Mouse (Mus musculus) inflammation-experienced regulatory T-cells (primary cell): ENCODE results near the gene Lor. TPM values are rescaled to one million over a fixed set of nuclear protein-coding genes. Genes with fewer than 3 reads are reported as not detected.

Source experiments
- polyA plus RNA-seq, 2 experiments: library from polyadenylated mRNA; unstranded; fragments of 100-300 nt; shearing (Covaris generic); gene quantifications; one replicate each; pipeline ENCODE4 v1.2.1; 2017

Gene Lor
- polyA plus RNA-seq = under 1 TPM in 1 of 2 experiments, not detected in 1; 0.53 TPM

DNA sequence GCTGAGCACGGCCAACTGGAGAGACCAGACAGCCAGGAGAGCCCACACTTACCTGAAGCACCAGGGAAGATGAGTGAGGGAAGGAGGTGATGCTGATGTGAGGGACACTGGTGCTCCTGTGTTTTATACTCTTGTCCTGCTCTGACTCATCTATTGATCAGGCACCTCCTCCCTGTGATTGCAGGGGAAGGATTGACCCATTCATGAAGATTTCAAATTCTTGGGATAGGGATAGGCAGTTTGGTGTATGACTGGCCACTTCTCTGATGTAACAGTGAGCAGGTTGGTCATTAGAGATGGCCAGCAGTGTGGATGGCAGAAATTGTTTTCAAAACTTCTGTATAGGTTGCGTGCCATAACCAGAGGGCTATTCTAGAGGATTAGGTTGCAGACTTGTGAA is at the start of gene Lor:
Gene Lor (minus strand): TSS at position 101 of the 400 bp plus-strand sequence.

DNA sequence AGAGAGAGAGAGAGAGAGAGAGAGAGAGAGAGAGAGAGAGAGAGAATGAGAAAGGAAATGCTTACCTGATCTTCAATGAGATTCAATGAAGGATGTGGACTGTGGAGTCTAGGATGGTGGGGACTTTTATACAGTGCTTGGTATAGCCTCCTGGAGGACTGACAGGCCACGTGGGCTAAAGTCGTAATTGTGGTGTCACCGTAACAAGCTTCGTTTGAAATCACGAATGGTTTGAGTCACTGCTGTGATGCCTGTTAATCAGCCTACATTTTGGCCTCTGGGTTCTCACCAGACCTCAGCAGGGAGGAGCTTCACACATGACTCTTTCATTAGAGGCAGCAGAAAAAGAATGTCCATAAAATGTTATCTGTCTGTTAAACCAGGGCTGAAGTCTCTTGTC is 40.9 kb upstream of the Lor start, which contains the start of gene Prr9:
Gene Prr9 (minus strand): TSS at position 101 of the 400 bp plus-strand sequence.

Other genes with a start within 250 kb of the Lor start
- not detected for gene Pglyrp3, start 68.6 kb downstream of the Lor start, polyA plus RNA-seq
- 1 to 10 TPM in 1 of 2 experiments, under 1 TPM in 1; 0.66 to 1.8 TPM for gene Prr9, start 40.8 kb upstream of the Lor start, polyA plus RNA-seq
- gene Lelp1, start 59.6 kb upstream of the Lor start, polyA plus RNA-seq = not detected
- gene Sprr2a1, start 132.7 kb upstream of the Lor start, polyA plus RNA-seq = not detected
- under 1 TPM in 1 of 2 experiments, not detected in 1; 0.67 TPM for gene Sprr2a2, start 132.8 kb upstream of the Lor start, polyA plus RNA-seq
- gene Sprr2a3, start 202.3 kb upstream of the Lor start, polyA plus RNA-seq = not detected
- not detected for gene Sprr2b, start 233.5 kb upstream of the Lor start, polyA plus RNA-seq